In genomic region chr11:117975211-117975967, GRCm38 (mm10) we compare ENCODE assay signal across 9 mouse cellular contexts. TPM values are rescaled to one million over a fixed set of nuclear protein-coding genes. Genes with fewer than 3 reads are reported as not detected.
DNase-seq lines count a peak whose midpoint lies in the region; ATAC-seq lines count a peak whose summit lies in the region.
"Had no signal": no experiment of that assay in that cellular context is flagged by ENCODE, and none has a peak within 500 bp of the region (broad histone marks: within the 10 kb centered on the region; RNA-seq: fewer than 3 reads in every experiment).

No protein-coding gene starts in this region.

- H3K36me3 ChIP-seq in heart, embryonic 10.5 days, result no peaks in the 10 kb centered on the region
- H3K36me3 ChIP-seq in midbrain, embryonic 11.5 days (ENCODE audit: control insufficient read depth, insufficient read depth, low read length), result no peaks in the 10 kb centered on the region
- no peaks in the 10 kb centered on the region for H3K36me3 ChIP-seq in midbrain, embryonic 16.5 days (ENCODE audit: control insufficient read depth, insufficient read depth, low read length)
- no peaks in the 10 kb centered on the region for H3K36me3 ChIP-seq in limb, embryonic 13.5 days

- peaks cover 38% of the 10 kb centered on the region for H3K27me3 ChIP-seq in heart, embryonic 10.5 days (ENCODE audit: insufficient read depth, poor library complexity, severe bottlenecking)
- H3K27me3 ChIP-seq in midbrain, embryonic 11.5 days (ENCODE audit: control insufficient read depth, insufficient read depth, low read length), result peaks cover 4% of the 10 kb centered on the region; the same call in 1 of the 2 replicates
- no peaks in the 10 kb centered on the region for H3K27me3 ChIP-seq in midbrain, embryonic 16.5 days (ENCODE audit: control insufficient read depth, insufficient read depth, low read depth, low read length)
- H3K27me3 ChIP-seq in limb, embryonic 13.5 days, result peaks cover 9% of the 10 kb centered on the region; the same call in 1 of the 2 replicates

- peak overlapping the region; percentile 61 for H3K9ac ChIP-seq in midbrain, embryonic 11.5 days (ENCODE audit: low read length)
- H3K9ac ChIP-seq in midbrain, embryonic 16.5 days (ENCODE audit: low read depth, low read length), result no peak overlapping the region
- H3K9ac ChIP-seq in limb, embryonic 13.5 days, result peak overlapping the region; percentile 45

- peak; percentile 74 for DNase-seq in heart, embryonic 10.5 days (ENCODE audit: low spot score)
- no peak for DNase-seq in heart, adult 9 months (ENCODE audit: low spot score in 2 of 2)
- peak; percentile 95 for DNase-seq in midbrain, embryonic 11.5 days (ENCODE audit: low spot score, missing footprints)
- no peak for DNase-seq in thymus, adult 18-20 months
- no peak for DNase-seq in cerebellum, adult 18-20 months
- DNase-seq in gastrocnemius, postnatal 10 days, result no peak

- H3K4me2 ChIP-seq in midbrain, embryonic 11.5 days, result peak overlapping the region; percentile 32
- H3K4me2 ChIP-seq in midbrain, embryonic 16.5 days (ENCODE audit: low read length), result no peak overlapping the region
- peak overlapping the region; percentile 21 for H3K4me2 ChIP-seq in limb, embryonic 13.5 days (replicated peaks)

- H3K4me1 ChIP-seq in heart, embryonic 10.5 days, result peaks cover 45% of the 10 kb centered on the region
- H3K4me1 ChIP-seq in midbrain, embryonic 11.5 days (ENCODE audit: control insufficient read depth, insufficient read depth, low read length), result peaks cover 40% of the 10 kb centered on the region
- peaks cover 6% of the 10 kb centered on the region; the same call in 1 of the 2 replicates for H3K4me1 ChIP-seq in midbrain, embryonic 16.5 days (ENCODE audit: control insufficient read depth, insufficient read depth, low read length)
- peaks cover 29% of the 10 kb centered on the region for H3K4me1 ChIP-seq in limb, embryonic 13.5 days

- no peak overlapping the region; the same call in 1 of the 2 replicates for H3K4me3 ChIP-seq in heart, embryonic 10.5 days
- no peak overlapping the region for H3K4me3 ChIP-seq in midbrain, embryonic 11.5 days (ENCODE audit: low read depth, low read length)
- no peak overlapping the region for H3K4me3 ChIP-seq in midbrain, embryonic 16.5 days (ENCODE audit: low read depth, low read length)
- H3K4me3 ChIP-seq in limb, embryonic 13.5 days, result no peak overlapping the region

- H3K9me3 ChIP-seq in heart, embryonic 10.5 days, result no peaks in the 10 kb centered on the region
- no peaks in the 10 kb centered on the region for H3K9me3 ChIP-seq in midbrain, embryonic 11.5 days (ENCODE audit: control insufficient read depth, low read length)
- H3K9me3 ChIP-seq in midbrain, embryonic 16.5 days (replicated peaks; ENCODE audit: control insufficient read depth, low read length, poor library complexity, severe bottlenecking), result no peaks in the 10 kb centered on the region
- no peaks in the 10 kb centered on the region for H3K9me3 ChIP-seq in limb, embryonic 13.5 days

- peak; percentile 82 for ATAC-seq in midbrain, embryonic 11.5 days (ENCODE audit: low FRiP score)
- ATAC-seq in midbrain, embryonic 16.5 days, result no peak
- no peak for ATAC-seq in limb, embryonic 13.5 days (ENCODE audit: low FRiP score, low read depth)
- ATAC-seq: CD4-positive, CD25-positive, alpha-beta regulatory T cell, adult 4 months had no signal

- H3K27ac ChIP-seq in heart, embryonic 10.5 days, result peak overlapping the region; percentile 86
- peak overlapping the region; percentile 95 for H3K27ac ChIP-seq in midbrain, embryonic 11.5 days (ENCODE audit: low read depth, low read length)
- no peak overlapping the region; the same call in 1 of the 2 replicates for H3K27ac ChIP-seq in midbrain, embryonic 16.5 days (ENCODE audit: low read length)
- H3K27ac ChIP-seq in limb, embryonic 13.5 days, result peak overlapping the region; percentile 44; the same call in 1 of the 2 replicates

- 9% methylated on average over 18 of the region's 18 CpGs for WGBS in heart, embryonic 10.5 days
- 1% methylated on average over 18 of the region's 18 CpGs for WGBS in midbrain, embryonic 11.5 days
- WGBS in midbrain, embryonic 16.5 days, result 4% methylated on average over 18 of the region's 18 CpGs
- 8% methylated on average over 18 of the region's 18 CpGs for WGBS in limb, embryonic 13.5 days

RNA-seq across cellular contexts. Expression of gene Socs3, which starts 5.5 kb away (rescaled TPM):
- polyA plus RNA-seq in heart, embryonic 10.5 days (2016; fragmentation: Nextera tagmentation; extraction: Ambion mirVana), result 6.9 and 10.6 TPM in 2 replicates
- polyA plus RNA-seq in midbrain, embryonic 11.5 days (2014; fragmentation: Nextera tagmentation; extraction: Ambion mirVana), result 5.5 and 5.9 TPM in 2 replicates
- 5.9 and 7.2 TPM in 2 replicates for polyA plus RNA-seq in midbrain, embryonic 16.5 days (2015; fragmentation: Nextera tagmentation; extraction: Ambion mirVana)
- 15.6 and 15.8 TPM in 2 replicates for polyA plus RNA-seq in limb, embryonic 13.5 days (2015; fragmentation: Nextera tagmentation; extraction: Ambion mirVana)
- total RNA-seq in gastrocnemius, postnatal 10 days (2021), result 1 to 10 TPM; 6.2 to 9.8 TPM

RNA-seq across cellular contexts. Expression of gene Pgs1, which starts 10.7 kb away (rescaled TPM):
- 34.0 and 38.5 TPM in 2 replicates for polyA plus RNA-seq in heart, embryonic 10.5 days (2016; fragmentation: Nextera tagmentation; extraction: Ambion mirVana)
- 40.2 and 42.7 TPM in 2 replicates for polyA plus RNA-seq in midbrain, embryonic 11.5 days (2014; fragmentation: Nextera tagmentation; extraction: Ambion mirVana)
- polyA plus RNA-seq in midbrain, embryonic 16.5 days (2015; fragmentation: Nextera tagmentation; extraction: Ambion mirVana), result 61.2 and 62.1 TPM in 2 replicates
- polyA plus RNA-seq in limb, embryonic 13.5 days (2015; fragmentation: Nextera tagmentation; extraction: Ambion mirVana), result 34.4 and 35.7 TPM in 2 replicates
- 10 to 100 TPM; 17.8 to 21.6 TPM for total RNA-seq in gastrocnemius, postnatal 10 days (2021)

Comparison
In these comparisons a context has a peak if more than half of its experiments do, and no peak if none do; other contexts are left out.
1. DNase-seq: peak in heart, embryonic 10.5 days (single experiment) and midbrain, embryonic 11.5 days (single experiment); none in heart, adult 9 months (0 of 2), thymus, adult 18-20 months (0 of 2), cerebellum, adult 18-20 months (0 of 2) and gastrocnemius, postnatal 10 days (single experiment).